Mouse (Mus musculus) c-Kit-positive CD71-positive TER-119-positive erythroid progenitor cells, embryonic 14.5 days (primary cell): Measurements from ENCODE around the gene Zfp982.
"Not testable (repeated sequence)": the region's sequence is repeated elsewhere in the genome, so short reads cannot be mapped to it uniquely, and the experiment has no call there.

Source experiments
- DNase-seq: peaks from one replicate; pipeline ENCODE4 v3.0.0-alpha.2; 2013; ENCODE audit warnings: low spot score

Gene Zfp982

GRCm38 (mm10) chr4:147559096-147559495 is 66.9 kb downstream of the Zfp982 start:
- DNase-seq = not testable (repeated sequence)
